Mouse (Mus musculus) neural tube, embryonic 14.5 days (tissue): Measurements from ENCODE around the gene Stk24. TPM values are rescaled to one million over a fixed set of nuclear protein-coding genes. Genes with fewer than 3 reads are reported as not detected.

Experiments
- ATAC-seq: fragments of 200-750 bp; cut with Nextera tagmentation; 2 replicates; pipeline ENCODE4 v1.8.0; 2017; ENCODE audit warnings: low read depth, mild to moderate bottlenecking, moderate TSS enrichment, moderate library complexity
- H3K27ac ChIP-seq: fragments of 300-500 bp; sonication (generic); 2 replicates; pipeline ENCODE4 v1.5.1; 2014; ENCODE audit warnings: low read depth, mild to moderate bottlenecking, control low read depth, low read length, moderate library complexity, mixed read lengths
- H3K27me3 ChIP-seq: fragments of 300-500 bp; sonication (generic); 2 replicates; pipeline ENCODE4 v1.6.1; 2014; ENCODE audit warnings: low read length; ENCODE audit not compliant: control insufficient read depth, insufficient read depth
- H3K36me3 ChIP-seq: fragments of 300-500 bp; sonication (generic); 2 replicates; pipeline ENCODE4 v1.6.1; 2014; ENCODE audit warnings: low read length, mixed read lengths; ENCODE audit not compliant: control insufficient read depth, insufficient read depth
- H3K4me1 ChIP-seq: fragments of 300-500 bp; sonication (generic); 2 replicates; pipeline ENCODE4 v1.6.1; 2014; ENCODE audit warnings: low read length; ENCODE audit not compliant: control insufficient read depth, insufficient read depth
- H3K4me2 ChIP-seq: fragments of 300-500 bp; sonication (generic); 2 replicates; pipeline ENCODE4 v1.6.1; 2014; ENCODE audit warnings: mild to moderate bottlenecking, low read depth, low read length, control low read depth
- H3K4me3 ChIP-seq: fragments of 300-500 bp; sonication (generic); 2 replicates; pipeline ENCODE4 v1.5.1; 2014; ENCODE audit warnings: low read depth, low read length, control low read depth, mixed read lengths
- H3K9ac ChIP-seq: fragments of 300-500 bp; sonication (generic); replicated peaks from 2 replicates; pipeline ENCODE4 v1.6.1; 2014; ENCODE audit warnings: low read depth, mild to moderate bottlenecking, control low read depth, low read length, mixed read lengths
- H3K9me3 ChIP-seq: fragments of 300-500 bp; sonication (generic); 2 replicates; pipeline ENCODE4 v1.6.1; 2016; ENCODE audit warnings: low read length; ENCODE audit not compliant: control insufficient read depth
- WGBS: fragments of 180-500 bp; shearing (Covaris S2); extraction: QIAGEN DNeasy Blood & Tissue Kit; methylation state at CpG from one replicate; pipeline ENCODE4 v1.1.7; 2014; 5-methylcytosine and 5-hydroxymethylcytosine counted together
- polyA plus RNA-seq: library from polyadenylated mRNA; unstranded; fragments of >200 nt; fragmentation: Nextera tagmentation; extraction: Ambion mirVana; gene quantifications from 2 replicates; pipeline ENCODE4 v1.2.1, GENCODE M21; 2014

The Stk24 gene
- polyA plus RNA-seq, 1 experiment from 2014 or later = 19.9 TPM

GRCm38 (mm10) chr14:121359015-121359414 is 20.8 kb downstream of the Stk24 start:
- ATAC-seq = no peak

GRCm38 (mm10) chr14:121358327-121358726 is 21.5 kb downstream of the Stk24 start:
- no peak overlapping the region for H3K4me2 ChIP-seq
- H3K27ac ChIP-seq = no peak overlapping the region
- no peak for ATAC-seq
- no peaks in the 10 kb centered on the region for H3K27me3 ChIP-seq
- H3K9me3 ChIP-seq = no peaks in the 10 kb centered on the region
- WGBS = 100% methylated on average over 1 of the region's 1 CpGs
- H3K36me3 ChIP-seq = no peaks in the 10 kb centered on the region
- H3K4me3 ChIP-seq = no peak overlapping the region
- peaks cover 11% of the 10 kb centered on the region; the same call in 1 of the 2 replicates for H3K4me1 ChIP-seq
- H3K9ac ChIP-seq = no peak overlapping the region

More at GRCm38 (mm10) chr14:121359015-121359414, 20.8 kb downstream of the Stk24 start:
- Histone ChIP-seq H3K4me3 (no peak overlapping the region), H3K27me3 (no peaks in the 10 kb centered on the region), H3K36me3 (no peaks in the 10 kb centered on the region), H3K27ac (no peak overlapping the region), H3K4me2 (no peak overlapping the region), H3K4me1 (peaks cover 11% of the 10 kb centered on the region; the same call in 1 of the 2 replicates), H3K9me3 (no peaks in the 10 kb centered on the region), H3K9ac (no peak overlapping the region)
- WGBS = 50% methylated on average over 3 of the region's 3 CpGs

GRCm38 (mm10) chr14:121356336-121356862 is 23.4 kb downstream of the Stk24 start:
- H3K36me3 ChIP-seq = no peaks in the 10 kb centered on the region
- H3K4me1 ChIP-seq = peaks cover 11% of the 10 kb centered on the region; the same call in 1 of the 2 replicates
- no peak overlapping the region for H3K9ac ChIP-seq
- no peak for ATAC-seq
- H3K4me2 ChIP-seq = no peak overlapping the region
- H3K27me3 ChIP-seq = no peaks in the 10 kb centered on the region
- H3K9me3 ChIP-seq = no peaks in the 10 kb centered on the region
- no peak overlapping the region for H3K4me3 ChIP-seq
- no peak overlapping the region for H3K27ac ChIP-seq
- 74% methylated on average over 8 of the region's 8 CpGs for WGBS

- Histone ChIP-seq H3K27ac (no peak overlapping the region), H3K36me3 (no peaks in the 10 kb centered on the region), H3K27me3 (no peaks in the 10 kb centered on the region), H3K4me3 (no peak overlapping the region), H3K9me3 (no peaks in the 10 kb centered on the region), H3K9ac (no peak overlapping the region), H3K4me1 (peaks cover 11% of the 10 kb centered on the region; the same call in 1 of the 2 replicates), H3K4me2 (no peak overlapping the region)
- no peak for ATAC-seq
- WGBS = 80% methylated on average over 6 of the region's 6 CpGs
These were observed 24.1 kb downstream of the Stk24 start for GRCm38 (mm10) chr14:121355732-121356131.

GRCm38 (mm10) chr14:121353648-121354377 is 26.0 kb downstream of the Stk24 start:
- H3K27me3 ChIP-seq = no peaks in the 10 kb centered on the region
- H3K9ac ChIP-seq = no peak overlapping the region
- H3K4me2 ChIP-seq = no peak overlapping the region
- 87% methylated on average over 10 of the region's 10 CpGs for WGBS
- no peaks in the 10 kb centered on the region for H3K9me3 ChIP-seq
- peaks cover 11% of the 10 kb centered on the region; the same call in 1 of the 2 replicates for H3K4me1 ChIP-seq
- ATAC-seq = no peak
- H3K36me3 ChIP-seq = no peaks in the 10 kb centered on the region
- H3K4me3 ChIP-seq = no peak overlapping the region
- no peak overlapping the region for H3K27ac ChIP-seq

GRCm38 (mm10) chr14:121352744-121353143 is 27.1 kb downstream of the Stk24 start:
- Histone ChIP-seq H3K36me3 (no peaks in the 10 kb centered on the region), H3K27ac (no peak overlapping the region), H3K4me1 (0 out of 2 replicates have a peak, but pooled peaks cover 5% of the 10 kb centered on the region), H3K9ac (no peak overlapping the region), H3K4me3 (no peak overlapping the region), H3K9me3 (no peaks in the 10 kb centered on the region), H3K4me2 (no peak overlapping the region), H3K27me3 (no peaks in the 10 kb centered on the region)
- 91% methylated on average over 6 of the region's 6 CpGs for WGBS
- no peak for ATAC-seq

GRCm38 (mm10) chr14:121351737-121352136 is 28.1 kb downstream of the Stk24 start:
- Histone ChIP-seq H3K27ac (no peak overlapping the region), H3K9me3 (no peaks in the 10 kb centered on the region), H3K27me3 (no peaks in the 10 kb centered on the region), H3K4me3 (no peak overlapping the region), H3K36me3 (no peaks in the 10 kb centered on the region), H3K4me1 (no peaks in the 10 kb centered on the region), H3K4me2 (no peak overlapping the region), H3K9ac (no peak overlapping the region)
- no peak for ATAC-seq
- WGBS = 79% methylated on average over 4 of the region's 4 CpGs

- ATAC-seq = no peak
- Histone ChIP-seq H3K9ac (no peak overlapping the region), H3K4me3 (no peak overlapping the region), H3K4me1 (no peaks in the 10 kb centered on the region), H3K27ac (no peak overlapping the region), H3K4me2 (no peak overlapping the region), H3K9me3 (no peaks in the 10 kb centered on the region), H3K36me3 (no peaks in the 10 kb centered on the region), H3K27me3 (no peaks in the 10 kb centered on the region)
- WGBS = 78% methylated on average over 8 of the region's 8 CpGs
These were observed 29.8 kb downstream of the Stk24 start for GRCm38 (mm10) chr14:121350011-121350410.

GRCm38 (mm10) chr14:121349291-121349690 is 30.5 kb downstream of the Stk24 start:
- 85% methylated on average over 5 of the region's 5 CpGs for WGBS

More at GRCm38 (mm10) chr14:121349291-121349690, 30.5 kb downstream of the Stk24 start:
- H3K9ac ChIP-seq = no peak overlapping the region
- H3K27me3 ChIP-seq = no peaks in the 10 kb centered on the region
- no peaks in the 10 kb centered on the region for H3K36me3 ChIP-seq
- H3K27ac ChIP-seq = no peak overlapping the region
- H3K4me1 ChIP-seq = no peaks in the 10 kb centered on the region
- ATAC-seq = no peak
- H3K9me3 ChIP-seq = no peaks in the 10 kb centered on the region
- H3K4me2 ChIP-seq = no peak overlapping the region
- no peak overlapping the region for H3K4me3 ChIP-seq
